Mouse (Mus musculus) urinary bladder, postnatal 14 days (tissue): ENCODE data around the gene Bhlha15.

Experiments used
- DNase-seq: peaks from one replicate; pipeline ENCODE4 v3.0.0; 2021; ENCODE audit warnings: low spot score

The Bhlha15 gene

DNA sequence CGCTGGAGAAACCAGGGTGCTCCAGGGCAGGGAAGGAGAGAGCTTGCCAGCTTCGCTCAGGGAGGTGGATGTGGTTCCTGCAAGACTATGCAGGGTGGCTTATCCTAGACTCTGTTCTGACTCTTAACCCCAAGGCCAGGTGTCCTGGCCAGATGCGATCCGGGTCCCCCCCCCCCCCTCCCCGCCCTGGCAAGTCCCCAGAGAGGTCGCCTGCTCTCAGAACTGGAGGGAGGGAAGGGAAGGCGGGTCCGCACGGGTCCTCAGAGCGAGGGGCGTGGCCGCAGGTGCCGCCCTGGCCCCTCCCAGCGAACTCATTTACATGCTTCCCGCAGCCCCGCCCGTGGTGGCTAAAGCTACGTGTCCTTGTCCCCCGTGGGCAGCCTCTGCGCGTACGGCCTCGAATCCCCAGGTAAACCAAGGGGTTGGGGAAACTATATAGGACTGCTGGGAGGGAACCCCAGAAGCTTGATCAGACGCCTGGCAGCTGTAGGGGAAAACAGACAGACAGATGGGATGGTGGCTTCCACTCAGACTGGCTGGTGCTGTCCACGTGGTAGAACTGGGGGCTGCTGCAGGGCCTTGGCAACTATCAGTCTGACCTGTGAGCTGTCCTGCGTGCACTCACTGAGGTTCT lies at the start of gene Bhlha15:
TSS of gene Bhlha15 (plus strand) at position 337 of the 634 bp plus-strand sequence.
- DNase-seq = peak; percentile 67

DNA sequence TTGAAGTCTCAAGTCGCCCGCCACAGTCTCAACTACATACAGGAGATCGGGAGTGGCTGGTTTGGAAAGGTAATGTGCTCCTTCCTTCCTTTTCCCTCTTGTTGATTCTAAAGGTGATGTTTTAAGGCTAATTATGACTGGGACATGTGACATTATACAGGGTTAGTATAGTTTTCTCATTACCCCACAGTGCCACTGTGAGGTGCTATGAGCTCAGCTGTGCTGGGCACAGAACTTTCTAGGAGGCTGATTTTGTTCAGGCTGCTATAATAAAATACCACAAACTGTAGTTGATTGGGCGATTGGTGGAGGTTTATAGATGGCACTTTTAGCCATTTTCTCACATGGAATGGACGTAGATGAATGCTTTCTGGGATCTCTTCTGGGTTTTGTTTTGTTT lies 46.6 kb upstream of the Bhlha15 start:
- DNase-seq = no peak

DNA sequence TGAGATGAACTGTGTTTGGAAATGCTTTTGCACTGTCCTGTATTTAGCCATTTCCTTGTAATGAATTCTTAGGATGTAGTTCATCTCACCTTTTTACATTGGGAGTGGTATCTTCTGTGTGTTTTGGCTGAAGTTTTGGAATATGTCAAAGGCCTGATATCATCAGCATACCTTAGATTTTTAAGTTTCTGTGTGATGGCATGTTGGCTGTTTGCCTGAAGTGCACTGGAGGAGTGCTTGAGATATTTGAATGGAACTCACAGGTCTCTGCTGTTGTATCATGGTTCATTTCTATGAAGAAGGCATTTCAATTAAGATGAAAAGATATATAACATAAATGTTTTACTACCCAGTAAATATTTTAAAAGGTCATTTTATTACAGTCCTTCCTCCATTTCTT lies 43.2 kb upstream of the Bhlha15 start:
- DNase-seq = peak; percentile 34

DNA sequence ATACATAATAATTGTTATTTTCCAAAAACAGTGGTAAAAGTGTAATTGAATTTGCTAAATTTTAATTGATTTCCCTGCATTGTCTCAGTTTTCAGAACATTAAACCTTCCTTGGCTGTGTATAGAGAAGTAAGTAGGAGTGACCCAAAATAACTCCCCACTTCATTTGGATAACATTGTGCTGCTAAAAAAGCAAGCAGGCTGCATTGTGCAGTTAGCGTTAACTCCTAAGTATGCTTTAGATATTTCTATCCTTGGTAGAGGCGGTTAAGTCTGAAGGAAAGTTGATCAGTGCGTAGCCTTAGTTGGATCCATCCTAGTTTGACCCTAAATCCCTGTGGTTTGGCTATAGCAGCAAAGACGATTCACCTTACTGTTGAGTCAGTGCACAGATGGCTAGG lies 40.6 kb upstream of the Bhlha15 start:
- DNase-seq = no peak

DNA sequence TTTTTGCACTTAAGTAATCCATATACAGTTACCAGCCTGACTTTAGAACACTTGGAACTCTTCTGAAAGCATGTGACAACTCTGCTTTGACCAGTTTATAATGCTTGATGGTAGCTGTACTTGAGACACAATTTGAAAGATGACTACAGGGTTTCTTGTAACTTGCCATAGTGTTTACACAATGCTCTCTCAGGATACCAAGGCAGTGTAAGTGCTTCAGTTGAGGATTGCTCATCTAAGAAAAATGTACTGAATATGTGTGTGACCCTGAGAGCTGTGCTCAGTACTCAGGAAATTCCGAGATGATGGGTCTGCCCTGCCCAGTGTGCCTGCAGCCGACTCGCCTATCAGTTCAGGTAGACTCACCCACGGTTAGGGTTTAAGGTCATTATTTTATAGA lies 38.8 kb upstream of the Bhlha15 start:
- no peak for DNase-seq

DNA sequence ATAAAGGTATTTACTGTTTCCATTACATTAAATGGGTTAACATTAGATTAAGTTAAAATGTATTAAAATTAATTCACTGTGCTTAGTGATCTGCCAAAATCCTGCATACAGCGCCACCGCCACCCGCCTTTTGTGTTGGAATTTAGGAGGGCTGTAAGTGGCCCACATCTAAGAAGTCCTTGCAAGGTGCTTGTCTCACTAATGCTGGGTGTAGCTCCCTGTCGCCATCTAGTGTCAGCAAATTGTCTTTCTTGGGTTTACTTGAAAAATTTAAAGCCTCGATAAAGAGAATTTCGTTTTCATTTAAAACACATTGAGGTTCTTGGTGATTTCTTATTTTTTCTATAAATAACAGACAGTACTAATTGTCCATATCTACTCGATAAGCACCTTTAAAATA lies 35.6 kb upstream of the Bhlha15 start:
- peak; percentile 65 for DNase-seq

DNA sequence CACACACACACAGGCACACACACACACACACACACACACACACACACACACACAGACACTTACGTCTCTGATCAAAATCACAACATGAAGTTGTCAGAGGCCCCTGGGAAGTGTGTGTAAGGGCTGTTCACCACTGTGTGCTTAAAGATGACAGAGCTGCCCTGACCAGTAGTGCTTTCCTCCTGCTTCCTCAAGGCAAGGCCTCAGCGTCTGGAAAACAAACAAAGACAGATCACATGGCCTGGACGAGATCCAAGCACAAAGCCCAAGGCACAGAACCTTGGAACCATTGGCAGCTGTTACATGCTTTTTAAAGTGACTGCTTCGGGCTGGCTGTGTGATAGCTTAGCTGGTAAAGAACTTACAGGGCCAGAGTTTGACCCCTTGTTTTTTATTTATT lies 31.5 kb upstream of the Bhlha15 start:
- peak; percentile 85 for DNase-seq

DNA sequence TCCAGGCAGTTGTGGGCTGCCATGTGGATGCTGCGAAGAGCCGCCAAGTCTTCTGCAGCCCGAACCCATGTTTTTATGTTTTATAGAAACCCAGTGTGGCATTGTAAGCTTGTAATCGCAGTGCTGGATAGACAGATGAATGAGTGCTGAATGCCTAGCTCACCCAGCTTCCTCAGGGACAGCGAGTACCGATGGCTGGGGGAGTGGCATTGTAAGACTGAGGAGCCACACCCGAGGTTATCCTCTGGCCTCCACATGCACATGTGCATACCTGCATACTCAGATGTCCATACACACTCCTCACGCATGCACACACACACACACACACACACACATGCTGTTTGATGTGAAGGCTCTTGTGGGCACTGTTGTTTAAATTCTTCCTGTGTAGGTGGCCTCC lies 30.9 kb upstream of the Bhlha15 start:
- DNase-seq = peak; percentile 19

DNA sequence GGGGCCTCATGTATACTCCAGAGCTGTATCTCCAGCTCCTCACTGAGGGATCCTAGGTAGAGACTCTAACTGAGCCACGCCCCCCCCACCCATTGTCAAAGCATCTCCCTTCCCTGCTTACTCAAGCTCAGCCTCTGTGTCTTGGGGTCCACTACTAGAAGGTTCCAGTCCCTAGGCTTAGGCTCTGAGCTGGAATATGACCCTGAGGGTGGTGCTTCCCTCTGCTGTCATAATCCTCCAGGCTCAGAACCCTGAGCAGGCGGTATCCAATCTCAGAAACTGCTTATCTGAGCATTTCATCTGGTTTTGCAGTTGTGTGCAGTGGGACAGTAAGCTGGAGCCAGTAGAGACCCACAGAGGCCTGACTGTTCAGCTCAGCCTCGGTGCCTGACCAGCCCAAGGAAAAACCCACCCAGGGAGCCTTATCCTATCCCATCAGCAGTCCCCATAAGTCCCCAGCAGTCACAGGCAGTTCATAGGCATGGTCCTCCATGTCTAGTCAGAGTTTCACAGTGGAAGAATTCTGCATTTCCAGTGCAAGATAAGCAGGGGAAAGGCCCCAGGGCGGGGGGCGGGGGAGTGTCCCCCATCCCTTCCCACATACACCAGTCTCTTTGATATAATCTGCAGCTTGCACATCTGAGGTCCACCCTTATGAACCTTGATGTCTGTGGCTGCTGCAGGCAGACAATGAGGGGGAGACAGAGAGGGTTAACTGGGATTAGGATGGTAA lies 27.8 kb upstream of the Bhlha15 start:
- no peak for DNase-seq

DNA sequence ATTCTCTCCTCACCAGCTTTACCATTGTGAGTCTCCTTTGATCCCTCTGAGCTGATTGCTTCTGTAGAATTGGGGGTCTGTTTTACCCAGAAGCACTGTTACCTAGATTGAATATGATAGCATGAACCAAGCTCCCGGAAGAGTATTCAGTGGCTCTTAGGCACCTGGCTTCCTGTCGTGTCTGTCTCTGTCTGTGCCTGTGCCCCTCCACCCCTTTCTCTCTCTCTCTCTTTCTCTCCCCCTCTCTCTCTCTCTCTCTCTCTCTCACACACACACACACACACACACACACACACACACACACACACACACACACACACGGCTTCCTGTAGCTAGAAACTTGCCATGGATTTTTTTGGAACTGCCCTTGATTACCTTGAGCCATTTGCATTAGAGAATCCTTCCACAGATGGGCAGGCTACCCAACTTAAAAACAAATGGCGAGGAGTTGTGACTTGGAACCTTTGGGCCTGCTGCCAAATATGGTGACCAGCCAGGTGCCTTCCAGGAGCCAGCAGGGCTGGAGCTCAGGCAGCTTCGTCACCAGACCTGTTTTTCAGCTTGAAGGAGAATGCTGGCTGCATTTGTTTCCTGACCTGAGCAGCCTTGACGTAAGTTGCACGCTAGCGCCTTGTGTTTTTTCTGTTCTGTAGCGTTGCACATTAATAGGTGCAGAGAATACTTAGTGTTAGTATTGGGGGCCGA lies 27.1 kb upstream of the Bhlha15 start:
- DNase-seq = peak; percentile 90

DNA sequence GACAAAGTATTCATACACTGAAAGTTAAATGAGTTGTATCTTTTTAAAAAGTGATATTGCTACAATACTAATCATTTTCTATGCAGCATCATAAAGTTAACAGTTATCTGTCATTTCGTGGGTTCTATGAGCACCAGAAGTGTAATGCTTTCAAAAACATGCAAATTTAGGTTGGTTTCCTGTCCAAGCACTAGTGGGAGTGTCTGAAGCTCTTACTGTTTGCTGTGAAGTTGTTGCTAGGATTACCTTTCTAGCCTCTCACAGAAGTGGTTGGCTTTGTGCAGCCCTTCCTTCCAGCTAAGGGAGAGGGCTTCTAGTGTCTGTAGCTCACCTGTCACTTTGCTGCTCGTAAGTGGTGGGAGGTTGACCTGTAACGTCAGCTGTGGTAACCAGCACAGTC lies 24.3 kb upstream of the Bhlha15 start:
- no peak for DNase-seq

DNA sequence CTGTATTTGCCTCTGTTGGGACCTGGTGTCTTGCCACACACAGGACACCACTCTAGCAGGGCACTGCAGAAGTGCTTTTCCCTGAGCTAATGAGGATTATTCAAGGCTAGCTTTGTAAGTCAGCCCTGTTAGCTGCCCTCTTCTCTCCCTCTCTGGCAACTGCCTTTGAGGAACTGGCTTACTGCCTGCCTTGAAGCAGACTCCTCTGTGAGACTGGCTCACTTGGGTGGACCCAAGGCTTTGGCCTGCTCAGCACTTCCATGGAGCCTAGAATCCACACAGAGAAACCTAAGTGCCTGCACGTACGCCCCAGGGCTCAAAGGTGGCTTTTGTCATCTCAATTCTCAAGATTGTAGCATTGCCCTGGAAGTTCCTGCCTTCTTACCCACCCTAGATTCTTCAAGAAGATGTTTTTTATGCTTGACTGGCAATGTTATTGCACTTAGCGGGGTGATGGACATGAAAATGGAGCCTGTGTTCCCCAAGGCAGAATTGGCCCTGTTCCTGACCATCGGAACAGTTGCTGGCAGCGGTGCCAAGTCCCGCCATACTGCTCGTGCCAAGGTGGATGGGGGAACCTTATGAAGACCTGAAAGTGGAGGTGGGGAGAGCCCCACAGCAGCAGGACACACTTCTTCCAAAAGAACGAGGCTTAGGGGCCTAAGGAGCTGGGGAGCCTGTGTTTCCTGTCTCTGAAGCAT lies 20.7 kb upstream of the Bhlha15 start:
- DNase-seq = no peak

DNA sequence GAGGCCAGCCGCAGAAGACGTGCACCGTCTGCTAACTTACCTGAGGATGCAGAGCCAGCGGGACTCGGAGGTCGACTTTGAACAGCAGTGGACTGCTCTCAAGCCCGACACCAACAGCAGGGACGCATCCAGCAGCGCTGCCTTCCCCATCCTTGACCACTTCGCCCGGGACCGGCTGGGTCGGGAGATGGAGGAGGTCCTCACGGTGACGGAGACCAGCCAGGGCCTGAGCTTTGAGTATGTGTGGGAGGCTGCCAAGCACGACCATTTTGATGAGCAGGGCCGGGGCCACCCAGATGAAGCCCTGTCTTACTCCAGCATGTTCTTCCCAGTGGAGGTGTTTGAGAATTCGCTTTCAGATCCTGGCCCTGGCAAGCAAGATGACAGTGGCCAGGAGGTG lies 16.4 kb upstream of the Bhlha15 start:
- no peak for DNase-seq

DNA sequence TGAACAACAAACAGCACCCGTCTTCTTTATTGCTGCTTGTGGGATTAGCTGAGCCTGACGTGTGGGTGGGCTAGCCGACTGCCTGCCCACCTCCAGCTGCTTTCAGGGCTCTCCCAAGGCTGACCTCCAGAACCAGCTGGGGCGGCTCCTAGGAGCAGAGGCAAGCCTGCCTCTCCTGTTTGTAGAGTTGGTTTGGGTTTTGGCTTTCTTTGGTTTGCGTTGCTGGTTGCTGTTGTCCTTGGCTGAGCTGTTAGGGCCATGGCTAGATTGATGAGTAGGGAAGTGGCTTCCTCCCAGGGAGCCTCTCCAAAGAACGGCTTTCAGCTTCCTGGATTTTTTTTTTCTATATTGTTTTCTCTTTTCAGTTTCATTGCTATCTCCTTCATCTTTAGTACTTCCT lies 11.9 kb upstream of the Bhlha15 start:
- DNase-seq = no peak

DNA sequence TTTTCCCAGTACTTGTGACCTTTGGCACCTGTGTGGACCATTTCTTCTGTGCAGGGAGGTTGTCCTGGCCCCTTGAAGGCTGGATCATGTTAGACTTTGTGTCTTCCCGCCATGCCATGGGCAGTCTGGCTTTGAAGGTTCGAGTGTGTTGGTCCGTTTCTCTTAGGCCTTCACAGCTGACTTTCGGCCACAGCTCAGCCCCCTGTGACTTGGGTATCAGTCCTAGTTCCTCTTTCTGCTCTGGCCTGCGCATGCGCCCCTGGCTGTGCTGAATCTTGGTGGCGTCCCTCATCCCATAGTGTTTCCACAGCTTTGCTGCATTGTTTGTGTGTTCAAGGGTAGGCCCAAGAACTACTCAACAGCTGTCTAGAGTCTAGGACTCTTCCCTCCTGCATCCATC lies 8.8 kb upstream of the Bhlha15 start:
- no peak for DNase-seq

DNA sequence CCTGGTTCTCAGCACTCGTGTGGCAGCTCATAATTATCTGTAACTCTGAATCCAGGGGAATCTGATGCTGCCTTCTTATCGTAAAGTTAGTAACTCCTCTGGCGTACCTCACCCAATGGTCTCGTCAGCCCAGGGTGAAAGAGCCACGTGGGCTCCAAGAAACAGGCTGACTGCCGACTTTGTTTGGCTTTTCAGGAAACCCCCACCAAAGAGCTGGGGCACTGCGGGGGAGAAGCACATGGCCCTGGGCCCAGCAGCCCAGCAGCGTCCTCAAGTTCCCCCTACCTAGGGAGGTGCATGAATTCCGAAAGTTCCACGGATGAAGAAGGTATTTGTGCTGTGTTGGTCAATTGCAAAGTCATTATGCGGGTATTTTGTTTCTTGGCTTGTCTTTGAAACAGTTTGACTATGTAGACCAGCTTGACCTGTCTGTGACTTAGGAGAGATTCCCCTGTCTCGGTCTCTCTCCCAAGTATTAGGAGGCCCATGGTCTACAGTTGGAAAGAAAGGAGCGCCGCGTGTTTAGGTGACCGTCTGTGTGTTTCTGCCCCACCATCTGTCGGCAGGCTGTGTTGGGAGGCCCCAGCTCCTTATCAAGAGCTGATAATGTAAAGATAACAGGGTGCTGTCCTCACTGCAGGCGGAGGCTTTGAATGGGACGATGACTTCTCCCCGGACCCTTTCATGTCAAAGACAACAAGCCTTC lies 7.4 kb upstream of the Bhlha15 start:
- DNase-seq = no peak

DNA sequence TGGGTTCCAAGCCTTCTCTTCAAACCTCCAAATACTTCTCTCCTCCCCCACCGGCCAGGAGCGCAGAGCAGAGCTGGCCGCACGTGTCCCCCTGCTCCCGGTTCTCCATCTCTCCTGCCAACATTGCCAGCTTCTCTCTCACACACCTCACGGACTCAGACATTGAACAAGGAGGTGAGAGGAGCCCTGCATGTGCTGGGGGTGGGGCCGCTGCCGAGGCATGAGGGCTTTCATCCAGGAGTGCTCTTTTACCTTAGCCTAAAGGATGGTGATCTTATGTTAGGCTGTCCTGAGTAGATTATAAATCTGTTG lies 6.9 kb upstream of the Bhlha15 start:
- no peak for DNase-seq

DNA sequence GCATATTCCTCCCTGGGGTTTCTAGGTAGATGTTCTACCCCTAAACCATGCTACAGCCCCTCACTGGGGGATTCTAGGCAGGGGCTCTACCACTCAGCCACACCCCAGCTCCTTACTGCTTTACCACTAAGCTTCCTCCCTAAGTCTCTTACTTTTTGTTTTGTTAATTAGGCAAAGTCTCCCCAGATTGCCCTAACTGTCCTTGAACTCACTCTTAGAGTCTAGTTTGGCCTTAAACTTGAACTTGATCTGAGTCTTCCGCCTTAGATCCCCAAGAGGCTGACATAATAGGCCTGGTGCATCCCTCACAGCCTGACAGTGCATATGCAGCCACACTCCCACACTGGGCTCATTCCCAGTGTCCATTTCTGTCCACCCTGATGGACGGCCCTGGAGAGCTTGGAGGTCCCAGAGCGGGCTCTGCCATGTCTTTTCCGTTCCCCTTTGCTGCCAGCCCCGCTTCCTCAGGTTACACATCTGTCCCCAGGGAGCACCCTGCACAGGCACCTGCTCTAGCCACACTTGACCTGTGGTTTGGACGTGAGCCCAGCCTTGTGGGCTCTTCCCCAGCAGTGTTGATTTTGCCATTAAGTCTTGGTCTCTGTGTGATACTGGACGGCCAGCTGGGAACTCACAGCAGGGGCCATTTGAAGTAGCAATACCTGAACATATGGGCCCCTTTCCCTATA lies 6.3 kb upstream of the Bhlha15 start:
- no peak for DNase-seq

DNA sequence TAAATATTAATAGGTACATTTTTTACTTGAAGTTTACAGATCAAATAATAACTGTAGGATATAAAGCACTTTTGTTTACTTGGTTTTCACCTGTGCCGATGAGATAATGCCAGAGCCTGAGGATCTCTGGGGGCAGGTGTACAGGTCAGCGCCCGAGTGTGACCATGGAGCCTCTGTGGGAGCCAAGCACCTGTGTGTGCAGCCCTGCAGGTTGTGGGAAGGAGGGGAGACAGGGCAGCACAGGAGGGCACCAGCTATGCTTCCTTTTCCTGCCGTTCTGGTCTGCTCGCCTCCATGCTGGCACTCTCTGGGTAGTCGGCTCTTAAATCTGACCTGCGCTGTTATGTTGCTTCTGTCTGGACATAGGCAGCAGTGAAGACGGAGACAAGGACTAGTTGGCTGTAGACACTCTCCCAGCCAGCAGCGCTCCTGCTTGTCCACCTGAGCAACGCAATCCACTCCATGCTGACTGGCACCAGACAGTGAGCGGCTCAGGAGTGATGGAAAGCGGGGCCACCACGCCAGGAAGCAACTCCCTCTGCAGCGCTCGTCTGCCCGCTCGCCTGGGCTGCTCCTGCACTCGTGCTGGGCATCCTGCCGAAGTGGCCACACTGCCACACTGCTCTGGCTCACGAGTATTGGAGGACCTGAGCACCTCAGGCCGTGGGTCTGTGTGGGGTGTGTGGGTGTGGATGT lies 5.6 kb upstream of the Bhlha15 start:
- DNase-seq = no peak

DNA sequence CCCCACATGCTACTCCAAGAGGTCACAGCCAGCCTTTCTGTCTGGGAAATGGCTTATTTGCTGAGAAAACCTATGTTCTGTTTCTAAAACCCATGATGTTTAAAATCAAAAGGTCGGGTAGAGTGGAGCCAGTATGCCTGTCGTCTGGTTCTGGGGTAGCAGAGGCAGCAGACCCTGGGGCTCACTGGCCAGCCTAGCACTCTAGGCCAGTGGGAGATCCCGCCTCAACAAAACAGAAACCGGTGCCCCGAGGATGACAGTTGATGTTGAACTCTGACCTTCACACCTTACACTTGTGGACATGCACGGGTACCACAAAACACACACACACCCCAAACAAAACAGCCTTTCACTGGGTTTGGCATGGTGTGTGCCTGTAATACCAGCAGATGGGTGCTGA lies 1.7 kb upstream of the Bhlha15 start:
- DNase-seq = no peak

DNA sequence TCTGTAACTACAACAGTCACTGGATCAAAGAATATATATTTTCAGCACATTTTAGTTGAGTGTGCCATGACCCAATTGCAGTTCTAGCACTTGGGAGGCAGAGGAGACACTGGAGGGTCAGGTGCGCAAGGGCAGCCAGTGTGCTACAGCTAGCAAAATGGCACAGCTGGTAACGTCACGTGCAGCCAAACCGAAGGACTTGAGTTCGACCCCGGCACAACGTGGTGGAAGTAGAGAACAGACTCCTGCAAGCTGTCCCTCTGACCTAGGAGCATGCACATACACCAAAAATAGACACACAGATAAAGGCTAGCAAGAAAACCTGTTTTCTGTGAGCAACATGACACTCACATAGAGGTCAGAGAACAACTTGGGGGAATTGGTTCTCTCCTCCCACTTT lies 759 bp upstream of the Bhlha15 start:
- no peak for DNase-seq
